Mouse (Mus musculus) myocyte (in vitro differentiated cells): ENCODE measurements around the gene Hcrtr1.

Experiments
- CEBPB ChIP-seq: IDR thresholded peaks from 2 replicates; pipeline ENCODE4 v1.6.1; 2011; ENCODE audit warnings: mild to moderate bottlenecking, moderate library complexity; ENCODE audit not compliant: poor library complexity, insufficient read depth, severe bottlenecking
- E2F4 ChIP-seq: IDR thresholded peaks from one replicate; pipeline ENCODE4 v1.6.1; 2011; ENCODE audit warnings: mild to moderate bottlenecking, control low read depth, moderate library complexity; ENCODE audit not compliant: insufficient read depth
- MAX ChIP-seq: IDR thresholded peaks from one replicate; pipeline ENCODE4 v1.6.1; 2011; ENCODE audit warnings: low read depth, mild to moderate bottlenecking, control low read depth
- MYOD1 ChIP-seq, 3 experiments: IDR thresholded peaks; one replicate each; pipeline ENCODE4 v1.6.1; 2011; ENCODE audit warnings: control low read depth in 2 of 3, low read depth in 2 of 3, mild to moderate bottlenecking in 2 of 3, moderate library complexity in 1 of 3; ENCODE audit not compliant: insufficient read length in 2 of 3, control insufficient read depth in 1 of 3
- MYOG ChIP-seq, 3 experiments: IDR thresholded peaks; one replicate each; pipeline ENCODE4 v1.6.1; 2011; ENCODE audit warnings: control low read depth in 2 of 3, low read depth in 2 of 3, mild to moderate bottlenecking in 2 of 3; ENCODE audit not compliant: insufficient read length in 2 of 3, control insufficient read depth in 1 of 3, insufficient read depth in 1 of 3
- POLR2A ChIP-seq: IDR thresholded peaks from one replicate; pipeline ENCODE4 v1.6.1; 2011; ENCODE audit warnings: low read depth, mild to moderate bottlenecking, control low read depth, moderate library complexity; ENCODE audit not compliant: insufficient read length
- TCF3 ChIP-seq: IDR thresholded peaks from one replicate; pipeline ENCODE4 v1.6.1; 2011; ENCODE audit warnings: low read depth, control low read depth; ENCODE audit not compliant: insufficient read length

DNA sequence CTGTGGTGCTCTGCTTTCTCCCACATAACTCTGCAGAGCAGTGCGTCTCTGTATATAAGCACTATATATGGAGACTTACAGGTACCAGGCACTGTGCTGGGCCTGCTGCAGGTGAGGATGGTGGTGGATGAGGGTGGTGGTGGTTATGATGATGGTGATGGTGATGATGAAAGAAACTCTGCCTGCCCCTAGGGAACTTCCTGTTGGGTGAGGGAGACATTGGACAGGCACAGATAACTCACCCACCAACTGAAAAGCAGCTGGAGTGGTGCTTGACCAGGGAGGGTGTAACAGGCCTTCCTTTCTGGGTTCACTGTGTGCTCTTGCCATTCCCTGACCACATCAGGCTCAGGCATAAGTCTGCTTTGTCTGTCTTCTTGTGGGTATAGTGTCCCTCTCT, 26.4 kb downstream of the Hcrtr1 start:
- TF ChIP-seq CEBPB (no peak), E2F4 (no peak), MAX (no peak), MYOG (IDR thresholded peaks at IDR 0.05; ENCODE audit: control insufficient read depth in 1 of 3, insufficient read depth in 1 of 3, insufficient read length in 2 of 3, low read depth in 2 of 3) (no peak), POLR2A (no peak), MYOD1 (IDR thresholded peaks at IDR 0.05; ENCODE audit: control insufficient read depth in 1 of 3, insufficient read length in 2 of 3, low read depth in 2 of 3) (no peak), TCF3 (no peak)
